In genomic region chr19:43521362-43521761, GRCm38 (mm10) we compare ENCODE assay signal across 11 mouse cellular contexts. TPM values are rescaled to one million over a fixed set of nuclear protein-coding genes. Genes with fewer than 3 reads are reported as not detected.
DNase-seq lines count a peak whose midpoint lies in the region; ATAC-seq and TF ChIP-seq lines count a peak whose summit lies in the region.
"Had no signal": no experiment of that assay in that cellular context is flagged by ENCODE, and none has a peak within 500 bp of the region (broad histone marks: within the 10 kb centered on the region; RNA-seq: fewer than 3 reads in every experiment).

No protein-coding gene starts in this region.

- no peak for ATAC-seq in liver, postnatal 0 days

- H3K9me3 ChIP-seq in ES-E14 (ENCODE audit: control insufficient read depth, insufficient read depth, low read depth, low read length): no peaks in the 10 kb centered on the region
- no peaks in the 10 kb centered on the region for H3K9me3 ChIP-seq in liver, postnatal 0 days (ENCODE audit: low read length)

- no peak for TF ChIP-seq EP300 in liver, postnatal 0 days (IDR thresholded peaks at IDR 0.05; ENCODE audit: low read depth)

- no peaks in the 10 kb centered on the region for H3K27me3 ChIP-seq in liver, postnatal 0 days (ENCODE audit: insufficient read depth, low read length)

- intact Hi-C loops in gastrocnemius, adult 2 months (cut with DNase I): loop anchor here (10.0 kb wide), 1 partner anchor 1347 kb away; no protein-coding TSS in a partner anchor

- H3K4me1 ChIP-seq in ES-E14 (ENCODE audit: control insufficient read depth in 2 of 2, insufficient read depth in 2 of 2, low read length in 2 of 2, poor library complexity in 1 of 2): peaks cover 19 to 22% of the 10 kb centered on the region in 2 experiments
- H3K4me1 ChIP-seq in liver, postnatal 0 days (ENCODE audit: insufficient read depth): peaks cover 22% of the 10 kb centered on the region

- no peak for DNase-seq in gastrocnemius, adult 2 months
- DNase-seq in gastrocnemius, postnatal 10 days: no peak
- DNase-seq in kidney, adult 11 months: peak; percentile 36
- no peak for DNase-seq in kidney, postnatal 14 days
- DNase-seq in ES-E14 (ENCODE audit: low read depth, low spot score): no peak
- DNase-seq in liver, postnatal 0 days: no peak
- DNase-seq in right cerebral cortex, adult 18-20 months: no peak
- DNase-seq in natural killer cell, adult 2 months (ENCODE audit: low spot score in 2 of 2): no peak
- DNase-seq: B cell, adult 2 months; cerebellum, adult 9-11 months; kidney, postnatal 4 days had no signal

- no peak for TF ChIP-seq CTCF in gastrocnemius, adult 2 months (IDR thresholded peaks at IDR 0.05)
- no peak for TF ChIP-seq CTCF in liver, postnatal 0 days (IDR thresholded peaks at IDR 0.05; ENCODE audit: low read depth)

- in situ Hi-C loops in ES-E14 (cut with MboI; ENCODE audit: low sequenced_read_pairs in 2 of 2, unreplicated experiment in 2 of 2): no loop called here

- H3K4me3 ChIP-seq in gastrocnemius, adult 2 months: peak overlapping the region; percentile 89
- peak overlapping the region; percentile 43 to 56; a peak in 3 of 4 replicates for H3K4me3 ChIP-seq in ES-E14 (ENCODE audit: insufficient read depth in 1 of 2, low read depth in 1 of 2, low read length in 2 of 2, poor library complexity in 1 of 2, severe bottlenecking in 1 of 2)
- peak overlapping the region; percentile 42 for H3K4me3 ChIP-seq in liver, postnatal 0 days (ENCODE audit: low read depth, low read length)

- H3K9ac ChIP-seq in ES-E14 (ENCODE audit: insufficient read depth, low read depth, low read length, poor library complexity, severe bottlenecking): no peak overlapping the region; the same call in 1 of the 2 replicates
- H3K9ac ChIP-seq in liver, postnatal 0 days (replicated peaks): peak overlapping the region; percentile 80

- WGBS in liver, postnatal 0 days (ENCODE audit: insufficient replicate concordance): 54% methylated on average over 8 of the region's 8 CpGs

- peak overlapping the region; percentile 67 for H3K4me2 ChIP-seq in liver, postnatal 0 days (ENCODE audit: low read depth, low read length)

- H3K36me3 ChIP-seq in ES-E14 (ENCODE audit: control insufficient read depth, insufficient read depth, low read length, poor library complexity, severe bottlenecking): peaks cover 23% of the 10 kb centered on the region
- H3K36me3 ChIP-seq in liver, postnatal 0 days (replicated peaks; ENCODE audit: insufficient read depth, low read length): peaks cover 6% of the 10 kb centered on the region; the same call in 1 of the 2 replicates

- peak overlapping the region; percentile 79 for H3K27ac ChIP-seq in gastrocnemius, adult 2 months
- H3K27ac ChIP-seq in ES-E14 (ENCODE audit: insufficient read depth, low read depth, low read length, poor library complexity, severe bottlenecking): no peak overlapping the region
- peak overlapping the region; percentile 66; the same call in 1 of the 2 replicates for H3K27ac ChIP-seq in liver, postnatal 0 days (ENCODE audit: low read depth)

TF ChIP-seq in ES-E14, 5 proteins besides CTCF, POLR2A, EP300 and RAD21:
- TF ChIP-seq ZC3H11A (IDR thresholded peaks at IDR 0.05; ENCODE audit: borderline replicate concordance, low read depth, low read length) (no peak), HCFC1 (IDR thresholded peaks at IDR 0.05; ENCODE audit: borderline replicate concordance, insufficient read depth, low read length) (no peak), ZNF384 (IDR thresholded peaks at IDR 0.05; ENCODE audit: low read depth, low read length) (0 out of 2 replicates have a peak, but pooled peaks have one; percentile 28)

RNA-seq across cellular contexts. Expression of gene Got1, which starts 3.0 kb away (rescaled TPM):
- total RNA-seq in gastrocnemius, adult 2 months (2021): 100 to 1,000 TPM; 316 to 792 TPM
- total RNA-seq in gastrocnemius, postnatal 10 days (2021): 100 to 1,000 TPM; 152 to 177 TPM
- total RNA-seq in ES-E14 (2012; rRNA removed): 77.3 and 81.8 TPM in 2 replicates
- polyA plus RNA-seq in liver, postnatal 0 days (2015; fragmentation: Nextera tagmentation; extraction: Ambion mirVana): 127 and 137 TPM in 2 replicates
